Mouse (Mus musculus) urinary bladder, adult 18-20 months (tissue): ENCODE results near the gene Pik3ap1.
"Not testable (repeated sequence)": the region's sequence is repeated elsewhere in the genome, so short reads cannot be mapped to it uniquely, and the experiment has no call there.

ENCODE experiments used
- DNase-seq, 2 experiments: peaks; one replicate each; pipeline ENCODE4 v3.0.0; 2022; ENCODE audit warnings: low spot score in 2 of 2, mixed read lengths in 2 of 2

Pik3ap1 gene

DNA sequence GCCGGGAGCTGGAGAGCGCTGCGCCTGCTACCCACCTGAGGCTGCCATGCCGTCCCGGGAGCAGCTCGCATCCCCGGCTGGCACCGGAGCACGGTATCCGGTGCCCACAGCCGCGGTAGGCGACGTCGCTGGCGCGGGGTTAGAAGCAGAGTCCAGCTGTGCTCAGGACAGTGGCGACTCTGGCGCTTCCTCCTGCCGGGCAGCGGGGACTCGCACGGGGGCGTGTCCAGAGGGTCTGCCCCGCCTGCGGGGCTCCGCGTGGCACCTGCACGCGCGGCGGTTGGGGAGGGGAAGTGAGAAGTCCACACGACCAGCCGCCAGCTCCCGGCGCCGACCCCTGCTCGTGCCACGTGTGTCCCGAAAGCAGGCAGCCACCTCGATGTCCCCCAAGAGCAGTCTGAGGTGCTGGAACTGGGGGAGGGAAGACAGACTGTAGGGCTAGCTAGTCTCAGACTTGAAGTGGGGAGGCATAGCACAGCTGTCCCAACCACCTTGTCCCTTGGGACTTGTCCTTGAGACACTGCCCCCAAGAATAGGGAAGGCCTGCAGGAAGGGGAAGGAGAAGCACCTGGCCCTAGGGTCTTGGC, at the start of gene Pik3ap1:
Pik3ap1 (minus strand) TSS at position 181 of the 587 bp plus-strand sequence.
- peak; percentile 14 to 28 for DNase-seq

DNA sequence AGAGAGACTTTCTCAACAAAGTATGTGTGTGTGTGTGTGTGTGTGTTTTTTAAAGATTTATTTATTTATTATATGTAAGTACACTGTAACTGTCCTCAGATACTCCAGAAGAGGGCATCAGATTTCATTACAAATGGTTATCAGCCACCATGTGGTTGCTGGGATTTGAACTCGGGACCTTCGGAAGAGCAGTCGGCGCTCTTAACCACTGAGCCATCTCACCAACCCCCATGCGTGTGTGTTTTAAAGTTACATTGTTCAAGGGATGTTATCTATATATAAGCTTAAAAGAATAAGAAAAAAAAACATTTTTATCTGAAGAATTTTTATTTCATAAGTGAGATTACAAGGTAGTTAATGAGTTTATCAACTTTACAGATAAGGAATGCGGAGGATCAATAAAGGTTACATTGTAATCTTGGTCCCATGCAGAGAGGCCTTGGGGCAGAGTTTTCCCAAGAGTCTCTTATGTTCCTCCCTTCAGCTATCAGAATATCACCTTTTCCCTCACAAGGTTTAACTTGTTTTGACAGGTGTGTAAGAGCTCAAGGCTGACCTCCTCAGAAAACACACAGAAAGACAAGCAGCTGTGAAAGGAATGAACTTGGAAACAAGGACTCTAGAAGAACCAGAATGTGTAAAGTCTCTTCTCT, 46.7 kb upstream of the Pik3ap1 start:
- DNase-seq: not testable (repeated sequence)

DNA sequence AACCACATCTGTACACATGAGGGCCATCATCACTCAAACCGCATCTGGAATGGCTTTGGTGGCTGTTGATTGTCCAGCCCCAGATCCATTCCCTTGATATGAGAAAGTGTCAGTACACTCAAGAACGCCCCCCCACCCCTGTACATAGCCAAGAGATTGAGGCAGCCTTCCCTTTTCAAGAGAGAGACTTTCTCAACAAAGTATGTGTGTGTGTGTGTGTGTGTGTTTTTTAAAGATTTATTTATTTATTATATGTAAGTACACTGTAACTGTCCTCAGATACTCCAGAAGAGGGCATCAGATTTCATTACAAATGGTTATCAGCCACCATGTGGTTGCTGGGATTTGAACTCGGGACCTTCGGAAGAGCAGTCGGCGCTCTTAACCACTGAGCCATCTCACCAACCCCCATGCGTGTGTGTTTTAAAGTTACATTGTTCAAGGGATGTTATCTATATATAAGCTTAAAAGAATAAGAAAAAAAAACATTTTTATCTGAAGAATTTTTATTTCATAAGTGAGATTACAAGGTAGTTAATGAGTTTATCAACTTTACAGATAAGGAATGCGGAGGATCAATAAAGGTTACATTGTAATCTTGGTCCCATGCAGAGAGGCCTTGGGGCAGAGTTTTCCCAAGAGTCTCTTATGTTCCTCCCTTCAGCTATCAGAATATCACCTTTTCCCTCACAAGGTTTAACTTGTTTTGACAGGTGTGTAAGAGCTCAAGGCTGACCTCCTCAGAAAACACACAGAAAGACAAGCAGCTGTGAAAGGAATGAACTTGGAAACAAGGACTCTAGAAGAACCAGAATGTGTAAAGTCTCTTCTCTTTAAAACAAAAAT, 41.2 kb upstream of the Pik3ap1 start:
- DNase-seq: not testable (repeated sequence)

DNA sequence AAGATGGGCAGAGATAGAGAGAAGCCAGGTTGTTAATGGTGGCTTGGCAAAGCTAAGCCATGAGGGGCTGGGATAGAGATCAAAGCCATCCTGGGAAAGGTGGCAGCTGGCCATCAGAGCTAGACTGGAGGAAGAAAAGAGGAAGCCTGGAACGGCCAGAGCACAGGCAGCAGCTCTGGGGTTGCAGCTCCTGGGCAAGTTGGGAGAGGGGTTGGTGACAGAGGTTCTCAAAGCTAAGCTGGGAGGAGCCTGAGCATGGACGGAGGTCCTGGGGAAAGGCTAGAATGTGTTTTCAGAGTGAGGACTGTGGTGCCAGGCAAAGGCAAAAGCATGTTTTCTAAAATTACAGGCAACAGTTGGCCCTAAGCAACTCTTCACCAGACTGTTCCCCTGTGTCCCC, 36.4 kb upstream of the Pik3ap1 start:
- DNase-seq: no peak

DNA sequence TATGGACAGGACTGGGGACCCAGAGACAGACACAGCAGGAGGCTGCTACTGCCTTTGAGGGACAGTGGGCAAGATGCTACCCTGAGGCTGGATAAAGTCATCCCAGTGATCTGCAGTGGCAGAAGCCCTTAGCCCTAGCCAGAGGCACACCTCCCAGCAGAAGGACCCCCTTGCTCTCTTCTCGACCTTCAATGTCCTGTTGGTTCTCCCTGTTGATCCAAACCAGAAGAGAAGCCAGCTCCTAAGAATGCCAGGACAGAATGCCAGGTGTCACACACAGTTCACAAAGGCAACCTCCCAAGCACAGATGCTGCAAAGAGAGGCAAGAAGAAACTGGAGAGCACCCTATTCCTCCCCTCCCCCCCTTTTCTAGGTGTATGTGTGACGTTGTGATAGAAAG, 33.9 kb upstream of the Pik3ap1 start:
- no peak for DNase-seq

DNA sequence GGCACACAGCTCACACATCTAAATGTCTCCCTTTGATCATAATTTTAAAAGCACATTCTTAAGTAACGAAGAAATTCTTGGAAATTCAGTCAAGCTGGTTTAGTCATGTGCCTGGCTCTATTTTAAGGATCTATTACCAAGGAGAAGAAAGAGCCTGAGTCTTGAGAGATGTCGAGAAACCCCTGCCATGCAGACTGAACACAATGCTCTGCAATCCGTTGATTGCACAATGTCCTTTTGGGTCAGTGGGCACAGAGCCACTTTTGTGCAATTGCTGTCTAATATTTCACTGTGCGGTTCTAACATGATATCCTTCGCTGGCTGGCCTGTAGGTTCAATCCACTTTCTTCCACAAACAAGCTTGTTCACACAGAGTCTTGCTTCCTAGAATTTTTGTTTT, 33.1 kb upstream of the Pik3ap1 start:
- no peak for DNase-seq

DNA sequence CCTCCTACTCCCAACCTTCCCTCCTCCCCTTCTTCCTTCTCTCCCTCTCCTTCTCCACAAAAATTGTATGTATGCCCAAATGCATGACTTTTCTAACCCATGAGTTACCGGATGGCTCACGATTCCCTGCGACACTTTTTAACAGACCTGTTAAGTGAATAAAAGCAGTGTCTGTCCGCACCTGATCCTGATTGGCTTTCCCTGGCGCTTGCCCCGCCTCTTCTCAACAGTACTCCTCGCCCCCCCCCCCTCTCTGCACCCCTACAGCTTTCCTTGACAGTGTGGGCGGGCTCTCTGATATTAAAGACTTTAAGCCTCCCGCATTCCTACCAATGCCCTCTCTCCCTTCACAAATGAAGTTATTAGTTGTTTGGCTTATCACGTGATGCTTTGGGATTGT, 31.3 kb upstream of the Pik3ap1 start:
- no peak for DNase-seq

DNA sequence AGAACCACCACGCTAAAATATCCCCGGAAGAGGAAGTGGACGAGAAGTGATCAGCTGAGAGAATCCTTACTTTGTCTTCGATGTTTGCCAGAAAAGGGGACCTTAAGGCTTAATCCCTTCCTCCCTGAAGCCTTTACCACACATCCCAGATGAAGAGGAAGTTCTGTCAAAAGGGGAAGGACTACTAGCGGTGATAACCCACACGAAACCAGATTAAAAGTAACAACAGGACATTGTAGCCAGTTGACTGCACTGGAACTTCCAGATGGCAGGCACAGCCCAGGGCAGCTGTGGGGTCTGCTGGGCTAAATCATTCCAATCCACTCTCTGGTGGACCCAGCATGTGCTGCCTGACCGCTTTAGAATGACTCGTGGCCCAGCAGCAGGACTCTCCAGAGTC, 17.7 kb upstream of the Pik3ap1 start:
- DNase-seq: no peak

DNA sequence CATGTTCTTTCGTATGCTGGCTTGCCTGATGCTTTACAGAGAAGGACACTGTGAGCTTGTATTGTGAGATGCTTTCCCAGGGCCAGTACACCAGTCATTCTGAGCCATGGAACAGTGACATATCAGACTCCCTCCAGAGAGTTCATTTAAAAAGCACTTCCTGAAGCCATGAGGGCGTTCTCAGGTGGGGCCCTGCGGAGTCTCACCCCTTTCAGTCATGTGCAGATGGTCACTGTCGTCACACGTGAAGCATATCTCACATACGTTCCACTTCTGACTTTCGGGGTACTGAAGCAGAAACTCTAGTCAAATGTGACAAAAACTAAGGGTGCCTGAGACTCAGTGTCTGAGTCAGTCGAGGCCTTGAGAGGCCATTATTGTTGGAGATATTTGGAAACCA, 6.0 kb upstream of the Pik3ap1 start:
- no peak for DNase-seq

DNA sequence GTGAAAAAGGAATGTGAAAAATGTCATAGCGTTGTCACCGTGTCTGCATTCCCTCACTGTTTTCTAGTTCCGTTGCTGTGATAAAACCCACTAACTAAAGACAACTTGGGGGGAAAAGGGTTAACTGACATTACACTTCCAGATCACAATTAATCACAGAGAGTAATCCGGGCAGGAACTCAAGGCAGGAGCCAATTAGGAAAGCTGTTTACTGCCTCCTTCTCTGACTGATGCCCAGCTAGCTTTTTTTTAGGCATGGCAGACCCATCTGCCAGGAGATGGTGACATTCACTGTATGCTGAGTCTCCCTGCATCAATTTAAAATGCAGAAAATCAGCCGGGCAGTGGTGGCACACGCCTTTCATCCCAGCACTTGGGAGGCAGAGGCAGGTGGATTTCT, 4.4 kb upstream of the Pik3ap1 start:
- DNase-seq: no peak

DNA sequence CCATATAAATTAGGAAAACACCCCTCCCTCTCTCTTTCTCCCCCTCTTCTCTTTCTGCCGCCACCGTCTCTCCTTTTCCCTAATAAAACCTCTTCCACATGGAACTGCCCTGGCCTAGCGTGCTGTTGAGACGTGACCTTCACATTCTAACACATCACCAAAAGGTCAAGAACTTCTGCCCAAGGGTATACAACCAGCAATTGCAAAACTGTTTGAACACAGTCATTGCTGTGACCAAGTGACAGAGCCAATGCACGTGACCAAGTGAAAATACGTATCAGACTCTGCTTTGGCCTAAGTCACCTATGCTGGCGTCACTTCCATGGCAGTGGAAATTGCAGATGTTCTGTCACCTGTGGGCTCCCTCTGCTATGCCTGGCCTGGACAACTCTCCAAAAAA, 3.3 kb upstream of the Pik3ap1 start:
- DNase-seq: no peak

DNA sequence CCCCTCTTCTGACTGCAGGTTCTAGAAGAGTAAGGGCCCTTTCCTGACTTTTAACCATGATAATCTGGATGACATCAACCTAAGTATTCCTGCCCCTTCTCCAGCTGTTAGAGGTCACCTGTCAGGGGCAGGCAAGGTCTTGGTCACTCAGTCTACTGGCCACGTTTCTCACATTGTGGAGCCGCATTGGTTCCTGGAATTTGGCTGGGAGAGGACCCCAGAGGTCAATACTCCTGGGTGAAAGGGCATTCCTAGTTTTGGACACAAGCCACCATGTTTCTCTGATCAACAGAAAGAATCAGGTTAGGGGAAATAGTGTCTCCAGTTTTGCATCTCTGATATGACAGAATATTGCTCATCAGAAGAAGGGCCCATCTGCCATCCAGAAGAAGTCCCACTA, 2.4 kb upstream of the Pik3ap1 start:
- DNase-seq: no peak

DNA sequence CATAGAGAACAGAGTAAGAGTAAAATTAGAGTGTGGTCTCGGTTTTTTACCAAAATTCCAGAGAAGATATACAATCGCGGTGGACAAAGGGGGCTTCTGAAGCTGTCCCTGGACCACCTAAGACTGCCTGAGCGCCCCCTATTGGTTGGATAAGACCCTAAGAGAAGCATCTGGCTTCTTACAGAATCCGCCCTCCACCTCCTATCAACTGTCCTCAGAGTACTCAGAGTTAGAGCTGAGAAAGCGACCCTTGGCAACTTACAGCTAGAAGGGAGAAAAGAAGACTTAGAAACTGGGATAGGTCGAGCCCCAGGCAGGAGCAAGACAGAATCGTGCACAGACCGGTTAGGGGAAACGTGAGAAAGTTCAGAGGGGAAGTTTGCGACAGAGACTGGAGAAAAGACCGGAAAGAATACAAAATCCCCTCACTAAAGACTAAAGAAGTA, 473 bp downstream of the Pik3ap1 start:
- no peak for DNase-seq

DNA sequence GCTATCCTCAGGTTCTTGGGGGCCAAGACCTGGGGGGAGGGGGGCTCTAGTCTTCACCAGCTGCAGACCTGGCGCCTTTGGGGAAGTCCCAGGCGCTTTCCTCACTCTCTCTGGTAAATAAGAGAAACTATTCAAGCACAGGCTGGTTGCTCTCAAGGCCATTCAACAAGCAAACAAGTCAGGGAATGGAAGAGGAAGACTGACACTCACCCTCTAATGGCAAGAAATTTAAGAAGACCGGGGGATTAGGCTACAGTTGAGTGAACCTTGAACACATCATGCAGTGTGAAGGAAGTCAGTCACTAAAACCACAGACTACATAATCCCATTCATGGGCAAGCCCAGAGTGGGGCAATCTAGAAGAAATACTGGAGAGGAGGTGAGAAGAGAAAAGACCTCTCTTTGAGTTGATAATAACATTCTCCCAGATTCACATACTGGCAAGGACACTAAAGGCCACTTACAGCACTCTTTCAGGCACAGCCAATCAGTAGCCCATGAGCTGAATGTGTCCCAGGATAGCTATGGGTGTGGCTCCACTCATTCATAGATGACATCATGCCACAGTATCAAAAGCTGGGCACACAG, 2.4 kb downstream of the Pik3ap1 start:
- DNase-seq: no peak

DNA sequence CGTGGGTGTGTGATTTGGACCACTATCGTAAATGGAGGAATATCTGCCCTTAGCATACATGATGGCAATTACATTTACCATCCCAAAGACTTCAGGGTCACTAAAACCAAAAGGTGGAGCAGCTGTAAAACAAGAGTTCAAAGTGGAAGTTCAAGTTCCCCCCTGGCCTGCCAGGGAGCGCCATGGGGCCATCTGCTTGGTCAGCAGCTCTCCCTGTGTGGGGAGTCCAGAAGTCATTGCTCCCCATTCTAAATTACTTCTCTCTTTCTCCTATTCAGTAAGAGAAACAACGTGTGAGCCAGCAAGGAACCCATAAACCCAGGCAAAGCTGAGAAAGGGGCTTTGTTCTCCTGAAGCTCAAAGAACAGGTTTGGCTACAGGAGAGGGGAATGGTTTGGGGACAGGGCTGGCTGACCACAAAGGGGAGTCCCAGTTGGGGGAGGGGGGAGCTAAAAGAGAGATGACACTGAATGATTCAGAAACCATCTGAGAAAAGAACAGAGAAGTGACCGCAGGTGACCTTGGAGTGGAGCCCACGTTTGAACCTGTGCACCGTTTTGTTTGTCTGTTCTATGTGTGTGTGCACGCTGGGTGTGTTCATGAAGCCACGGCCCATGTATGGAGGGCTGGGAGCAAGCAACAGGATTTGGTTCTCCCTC, 3.2 kb downstream of the Pik3ap1 start:
- no peak for DNase-seq

DNA sequence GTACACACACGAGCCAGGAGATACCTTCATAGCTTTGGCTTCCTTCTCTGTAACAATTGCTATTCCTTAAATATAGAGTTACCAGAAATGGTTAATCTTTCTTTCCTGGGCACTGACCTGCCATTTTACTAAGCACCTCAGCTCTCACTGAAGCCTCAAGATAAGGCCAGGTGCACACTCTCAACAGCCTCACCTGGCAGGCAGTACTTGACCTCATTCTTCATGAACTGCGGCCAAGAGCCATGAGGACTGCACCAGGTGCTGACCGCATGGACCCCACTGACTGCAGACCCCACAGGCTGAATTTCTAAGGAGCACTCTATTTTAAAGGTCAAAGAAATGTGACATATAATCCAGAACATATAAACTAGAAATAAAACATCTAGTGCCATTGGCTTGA, 5.7 kb downstream of the Pik3ap1 start:
- no peak for DNase-seq

DNA sequence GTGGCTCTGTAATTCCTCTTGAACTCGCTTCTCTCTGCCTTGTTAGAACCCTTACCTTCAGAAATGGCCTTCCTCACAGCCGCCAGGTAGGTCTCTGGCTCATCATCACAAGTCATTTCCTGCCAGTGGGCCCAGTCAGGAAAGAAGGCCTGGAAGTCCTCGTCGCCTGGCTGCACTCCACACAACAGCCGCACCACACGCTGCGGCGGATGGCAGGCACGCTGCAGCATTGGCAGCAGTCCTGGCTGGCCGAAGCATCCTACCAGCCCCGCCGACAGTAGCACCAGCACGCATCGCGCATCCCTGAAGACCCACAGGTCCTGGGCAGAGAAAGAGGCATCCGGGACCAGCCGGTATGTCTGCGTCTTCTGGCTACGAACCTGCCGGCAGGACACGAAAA, 9.1 kb downstream of the Pik3ap1 start:
- no peak for DNase-seq

DNA sequence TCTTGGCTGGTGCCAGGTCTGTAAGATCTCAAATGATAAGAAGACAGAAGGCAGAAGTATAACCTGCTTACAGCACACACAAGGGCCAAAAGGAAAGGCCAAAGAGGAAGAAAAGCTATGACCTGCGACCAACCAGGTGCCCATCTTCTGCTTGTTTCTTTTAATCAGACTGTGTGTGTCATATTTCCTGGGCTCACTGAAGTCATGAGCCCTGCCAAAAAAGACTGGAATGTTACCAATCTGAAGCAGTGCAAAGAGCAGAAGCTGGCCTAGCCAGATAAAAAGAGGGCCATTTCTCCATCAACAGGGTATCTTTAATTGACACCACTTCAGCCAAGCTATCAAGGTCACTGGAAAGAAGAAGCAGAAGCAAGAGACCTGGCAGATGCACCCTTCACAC, 9.8 kb downstream of the Pik3ap1 start:
- no peak for DNase-seq

DNA sequence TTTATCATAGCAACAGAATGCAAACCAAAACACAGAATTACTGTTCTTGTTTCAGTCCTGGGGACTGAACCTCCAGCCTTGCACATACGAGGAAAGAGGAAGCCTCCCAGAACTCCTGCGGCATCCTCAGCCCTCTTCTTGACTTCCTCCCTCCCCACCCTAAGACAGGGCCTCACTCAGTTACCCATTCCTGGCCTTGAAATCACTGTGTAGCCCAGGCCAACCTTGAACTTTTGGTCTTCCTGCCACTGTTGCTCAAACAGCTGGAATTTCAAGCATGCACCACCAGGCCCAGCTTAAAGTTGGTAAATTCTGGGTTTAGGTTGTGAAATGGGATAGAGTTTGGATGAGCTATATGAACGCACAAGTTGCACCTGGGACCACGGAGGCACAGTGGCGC, 10.2 kb downstream of the Pik3ap1 start:
- no peak for DNase-seq

DNA sequence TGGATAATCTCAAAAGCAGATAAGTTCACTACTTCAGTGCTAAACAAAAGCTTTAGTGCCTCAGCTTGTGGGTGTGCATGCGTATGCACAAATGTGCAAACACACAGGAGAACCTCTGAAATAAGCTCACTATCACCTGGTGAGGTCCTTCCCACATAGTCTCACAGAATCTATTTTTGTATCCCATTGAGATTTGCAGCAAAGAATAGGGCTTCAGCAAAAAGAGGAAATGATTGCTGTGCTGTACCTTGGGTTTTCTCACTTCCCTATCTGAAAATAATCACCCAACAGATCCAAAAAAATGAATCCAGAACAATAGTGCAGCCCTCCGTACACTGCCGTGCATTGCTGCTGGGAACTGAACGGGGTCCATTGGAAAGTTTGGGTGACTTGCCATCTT, 12.6 kb downstream of the Pik3ap1 start:
- DNase-seq: no peak

DNA sequence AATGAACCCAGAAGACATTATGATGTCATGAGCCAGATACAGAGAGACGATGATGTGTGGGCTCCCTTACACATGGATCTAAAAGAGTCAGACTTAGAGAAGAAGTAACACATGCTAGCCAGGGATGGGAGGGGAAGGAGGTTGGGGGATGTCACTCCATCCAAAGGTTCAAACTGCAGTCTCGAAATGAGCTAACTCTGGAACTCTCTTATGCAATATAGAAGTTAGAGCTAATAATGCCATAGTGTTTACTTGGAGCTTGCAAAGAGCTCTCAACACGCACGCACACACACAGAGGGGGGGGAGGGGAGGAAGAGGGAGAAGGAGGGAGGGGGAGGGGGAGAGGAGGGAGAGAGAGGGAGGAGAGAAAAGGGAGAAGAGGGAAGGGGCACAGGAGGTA, 13.5 kb downstream of the Pik3ap1 start:
- no peak for DNase-seq
